Mouse (Mus musculus) CD4-positive helper T cell, adult 2 months (primary cell): Measurements from ENCODE around the gene Cux1.

Experiments used
- DNase-seq: peaks from one replicate; pipeline ENCODE4 v3.0.0-alpha.2; 2012; ENCODE audit warnings: low read depth, missing footprints, low spot score

Cux1 gene

GRCm38 (mm10) chr5:136427772-136428497 lies 139.4 kb downstream of the Cux1 start:
- DNase-seq: no peak

GRCm38 (mm10) chr5:136427121-136427771 lies 140.0 kb downstream of the Cux1 start:
- DNase-seq: no peak

GRCm38 (mm10) chr5:136422948-136423347 lies 144.3 kb downstream of the Cux1 start:
- no peak for DNase-seq

- no peak for DNase-seq
Observed at GRCm38 (mm10) chr5:136421885-136422284, 145.4 kb downstream of the Cux1 start.

GRCm38 (mm10) chr5:136421316-136421715 lies 146.0 kb downstream of the Cux1 start:
- DNase-seq: no peak

- DNase-seq: no peak
Observed at GRCm38 (mm10) chr5:136420342-136420741, 146.9 kb downstream of the Cux1 start.

- DNase-seq: no peak
Observed at GRCm38 (mm10) chr5:136417891-136418290, 149.4 kb downstream of the Cux1 start.

- no peak for DNase-seq
Observed at GRCm38 (mm10) chr5:136414479-136414878, 152.8 kb downstream of the Cux1 start.

GRCm38 (mm10) chr5:136410681-136411181 lies 156.6 kb downstream of the Cux1 start:
- DNase-seq: no peak

GRCm38 (mm10) chr5:136406357-136406756 lies 160.9 kb downstream of the Cux1 start:
- no peak for DNase-seq

- DNase-seq: no peak
Observed at GRCm38 (mm10) chr5:136403565-136403961, 163.7 kb downstream of the Cux1 start.

GRCm38 (mm10) chr5:136402622-136403564 lies 164.4 kb downstream of the Cux1 start:
- no peak for DNase-seq

GRCm38 (mm10) chr5:136398706-136399105 lies 168.6 kb downstream of the Cux1 start:
- no peak for DNase-seq

- DNase-seq: no peak
Observed at GRCm38 (mm10) chr5:136396699-136397098, 170.6 kb downstream of the Cux1 start.

GRCm38 (mm10) chr5:136396256-136396655 lies 171.0 kb downstream of the Cux1 start:
- no peak for DNase-seq

GRCm38 (mm10) chr5:136395600-136396195 lies 171.6 kb downstream of the Cux1 start:
- DNase-seq: no peak

GRCm38 (mm10) chr5:136394517-136395212 lies 172.6 kb downstream of the Cux1 start:
- DNase-seq: no peak

GRCm38 (mm10) chr5:136393621-136394020 lies 173.7 kb downstream of the Cux1 start:
- DNase-seq: no peak

- DNase-seq: no peak
Observed at GRCm38 (mm10) chr5:136386757-136387156, 180.5 kb downstream of the Cux1 start.

GRCm38 (mm10) chr5:136385161-136385560 lies 182.1 kb downstream of the Cux1 start:
- DNase-seq: no peak
